Mouse (Mus musculus) cerebellum, adult 9-11 months (tissue): ENCODE data around the gene Khdc4.
A peak's percentile ranks its signal among the peaks of the same experiment; 100 is the strongest.

ENCODE experiments used
- DNase-seq: peaks from one replicate; pipeline ENCODE4 v3.0.0; 2022

Gene Khdc4

DNA sequence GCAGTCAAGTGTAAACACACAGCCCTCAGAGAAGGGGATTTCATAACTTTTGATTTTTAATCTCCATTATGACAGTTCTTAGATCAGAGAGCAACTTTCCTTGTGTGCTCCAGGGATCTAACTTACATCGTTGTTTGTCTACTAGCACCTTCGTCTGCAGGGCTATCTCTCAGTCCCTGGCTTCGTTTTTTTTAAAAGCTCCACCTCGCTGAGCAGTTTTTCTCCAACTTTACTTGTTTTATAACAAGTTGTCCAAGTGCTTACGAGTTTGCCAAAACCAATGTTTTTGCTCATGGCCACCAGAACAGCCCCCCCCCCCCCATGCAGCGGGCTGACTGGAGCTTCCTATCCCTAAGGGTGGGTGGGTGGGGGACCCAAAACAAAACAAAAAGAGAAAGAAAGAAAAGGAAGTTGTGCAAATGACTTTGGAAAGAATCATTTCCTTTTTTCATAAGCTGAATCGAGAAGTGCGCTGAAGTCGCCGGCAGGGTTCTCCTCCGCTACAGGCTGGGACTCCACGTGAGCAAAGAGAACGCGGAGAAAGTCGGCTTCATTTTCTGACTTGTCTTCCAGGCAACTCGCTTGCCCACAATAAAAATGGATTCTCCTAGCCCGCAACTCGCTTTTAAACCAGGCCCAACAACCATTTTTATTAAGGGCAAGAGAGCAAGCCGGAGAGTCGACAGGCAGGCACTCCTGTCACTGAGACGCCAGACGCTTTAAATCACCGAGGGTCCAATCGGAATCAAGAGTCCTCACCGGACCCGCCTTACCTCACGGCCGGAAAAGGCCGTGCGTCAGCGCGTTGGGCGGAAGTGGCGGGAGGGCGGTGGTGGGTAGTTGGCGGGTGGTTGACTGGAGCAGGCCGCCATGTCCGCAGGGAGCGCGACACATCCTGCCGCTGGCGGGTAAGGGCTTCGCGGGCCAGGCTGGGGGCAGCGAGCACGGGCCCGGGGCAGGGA is at the start of gene Khdc4:
TSS of gene Khdc4 (plus strand) at position 824 of the 962 bp plus-strand sequence.
- peak; percentile 97 for DNase-seq

DNA sequence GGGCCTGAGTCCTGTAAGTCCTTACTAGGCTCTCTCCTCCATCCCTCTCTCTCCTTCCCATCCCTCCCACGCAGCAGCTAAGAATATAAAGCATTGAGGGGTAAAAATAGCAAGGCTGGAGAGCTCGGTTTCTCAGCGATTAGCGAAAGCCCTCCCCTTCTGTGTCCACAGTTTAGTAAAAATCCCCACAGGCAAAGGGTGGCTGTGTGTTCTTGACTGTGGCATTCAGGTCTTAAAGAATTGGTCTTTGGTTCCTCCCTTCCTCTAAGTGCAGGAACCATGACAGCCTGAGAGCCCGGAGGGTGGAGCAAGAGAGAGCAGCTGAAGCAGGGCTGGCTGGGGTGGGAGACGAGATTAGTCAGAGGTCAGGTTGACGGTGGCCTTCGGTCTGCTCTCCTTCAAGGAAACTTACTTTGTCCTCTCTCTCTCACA is 49.0 kb upstream of the Khdc4 start:
- DNase-seq = no peak

- DNase-seq = no peak
These were observed 48.5 kb upstream of the Khdc4 start for GRCm38 (mm10) chr3:88637134-88637533.

DNA sequence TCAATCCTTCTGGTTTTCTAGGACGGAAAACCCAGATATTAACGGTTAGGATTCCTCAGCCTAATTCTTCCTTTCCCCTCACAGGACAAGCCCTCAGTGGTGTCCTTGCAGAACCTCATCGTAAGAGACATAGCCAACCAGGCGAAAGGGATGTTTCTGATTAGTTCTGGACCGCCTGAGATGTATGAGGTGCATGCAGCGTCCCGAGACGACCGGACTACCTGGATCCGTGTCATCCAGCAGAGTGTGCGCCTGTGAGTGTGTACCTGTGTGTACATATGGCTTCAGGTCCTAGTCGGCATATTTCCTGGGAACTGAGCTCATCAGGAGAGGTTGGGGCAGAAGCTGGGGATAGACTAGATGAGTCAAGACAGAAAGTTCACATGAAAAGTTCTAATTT is 46.4 kb upstream of the Khdc4 start:
- no peak for DNase-seq

DNA sequence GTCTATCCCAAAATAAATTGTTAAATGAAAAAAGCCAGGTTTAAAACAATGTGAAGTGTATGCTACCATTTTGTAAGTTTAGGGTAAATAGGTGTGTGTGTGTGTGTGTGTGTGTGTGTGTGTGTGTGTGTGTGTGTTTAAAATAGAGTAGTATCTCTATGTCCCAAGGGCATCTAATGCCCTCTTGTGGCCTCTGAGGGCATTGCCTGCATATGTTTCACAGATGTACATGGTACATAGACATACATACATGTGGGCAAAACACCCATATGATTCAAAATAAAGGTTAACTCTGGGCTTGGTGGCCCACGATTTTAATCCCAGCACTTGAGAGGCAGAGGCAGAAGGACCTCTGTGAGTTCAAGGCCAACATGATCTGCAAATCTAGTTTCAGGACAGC is 44.9 kb upstream of the Khdc4 start:
- peak; percentile 66 for DNase-seq

GRCm38 (mm10) chr3:88643078-88643477 is 42.5 kb upstream of the Khdc4 start:
- DNase-seq = no peak

GRCm38 (mm10) chr3:88645937-88646336 is 39.7 kb upstream of the Khdc4 start:
- no peak for DNase-seq

DNA sequence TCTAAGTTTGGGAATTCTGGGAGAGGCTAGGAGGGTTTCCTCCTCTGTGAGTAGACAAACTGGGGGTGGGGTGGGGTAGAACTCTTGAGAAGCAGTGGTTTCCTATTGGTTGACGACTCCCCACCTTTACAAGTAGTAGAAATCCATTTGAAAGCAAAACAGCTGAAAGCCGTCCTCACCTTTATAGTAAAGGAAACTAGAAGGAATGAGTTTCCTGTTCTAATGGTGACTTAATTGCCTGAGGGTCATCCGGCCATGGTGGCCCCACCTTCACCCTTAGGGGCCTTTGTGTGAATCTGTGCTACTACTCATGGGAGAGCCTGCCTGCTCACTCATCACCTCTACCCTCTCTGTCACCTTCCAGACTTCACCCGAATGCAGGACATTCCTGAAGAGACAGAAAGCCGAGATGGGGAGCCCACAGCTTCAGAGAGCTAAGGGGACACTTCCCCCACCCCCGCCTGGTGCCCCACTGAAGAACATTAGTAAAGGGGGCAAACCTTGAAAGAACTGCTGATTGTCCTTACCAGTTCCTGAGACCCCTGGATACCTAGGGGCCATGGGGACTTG is 39.1 kb upstream of the Khdc4 start:
- DNase-seq = no peak

DNA sequence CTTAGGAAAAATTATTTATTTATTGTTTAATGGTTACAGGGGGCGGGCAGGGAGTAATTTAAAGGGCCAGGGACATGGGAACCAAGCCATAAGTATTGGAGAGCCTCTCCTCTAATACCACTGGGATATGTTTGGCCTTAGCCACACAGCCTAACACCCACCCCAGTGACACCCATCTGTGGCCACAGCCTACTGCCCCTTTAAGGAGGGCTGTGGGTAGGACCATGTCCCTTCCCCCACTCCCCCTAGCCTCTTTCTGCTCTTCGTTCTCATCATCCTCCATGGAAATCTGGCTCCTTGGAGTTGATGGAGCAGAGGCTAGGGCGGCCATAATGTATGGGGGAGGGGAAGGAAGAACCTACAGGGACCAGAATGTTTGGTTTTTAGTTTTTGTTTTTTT is 38.5 kb upstream of the Khdc4 start:
- DNase-seq = no peak

GRCm38 (mm10) chr3:88647779-88648413 is 37.7 kb upstream of the Khdc4 start:
- no peak for DNase-seq

DNA sequence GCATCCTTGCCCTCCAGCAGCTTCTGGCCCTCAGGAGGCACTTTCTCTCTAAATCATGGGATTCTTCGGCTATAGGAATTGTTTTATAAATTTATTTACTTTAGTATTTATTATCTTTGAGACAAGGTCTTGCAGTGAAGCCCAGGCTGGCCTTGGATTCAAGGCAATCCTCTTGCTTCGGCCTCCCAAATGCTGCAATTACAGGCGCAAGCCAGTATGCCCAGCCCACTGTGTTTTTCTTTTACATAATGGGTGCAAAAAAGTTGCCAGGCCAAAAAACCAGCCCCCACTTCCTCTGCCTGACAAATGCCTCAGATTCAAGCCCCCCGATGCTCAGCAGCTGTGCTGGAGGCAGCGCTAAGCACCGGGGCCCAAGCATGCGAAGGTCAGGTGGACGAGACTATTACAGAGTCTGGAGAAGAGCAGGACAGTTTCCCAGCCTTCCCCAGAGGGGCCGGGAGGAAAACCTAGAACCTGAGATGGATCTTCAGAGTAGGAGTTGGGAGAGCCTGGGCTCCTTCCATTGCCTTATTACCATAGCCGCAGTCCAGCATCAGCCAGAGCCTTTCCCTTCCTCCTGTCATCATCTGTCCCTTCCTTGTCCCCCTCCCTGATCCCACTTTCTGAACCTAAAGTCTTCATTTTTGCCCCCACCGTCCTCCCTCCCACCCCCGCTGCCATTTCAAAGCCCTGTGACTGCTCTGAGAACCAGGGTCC is 37.0 kb upstream of the Khdc4 start:
- DNase-seq = no peak

- no peak for DNase-seq
These were observed 36.4 kb upstream of the Khdc4 start for GRCm38 (mm10) chr3:88649186-88649585.

GRCm38 (mm10) chr3:88649967-88650366 is 35.6 kb upstream of the Khdc4 start:
- DNase-seq = no peak

DNA sequence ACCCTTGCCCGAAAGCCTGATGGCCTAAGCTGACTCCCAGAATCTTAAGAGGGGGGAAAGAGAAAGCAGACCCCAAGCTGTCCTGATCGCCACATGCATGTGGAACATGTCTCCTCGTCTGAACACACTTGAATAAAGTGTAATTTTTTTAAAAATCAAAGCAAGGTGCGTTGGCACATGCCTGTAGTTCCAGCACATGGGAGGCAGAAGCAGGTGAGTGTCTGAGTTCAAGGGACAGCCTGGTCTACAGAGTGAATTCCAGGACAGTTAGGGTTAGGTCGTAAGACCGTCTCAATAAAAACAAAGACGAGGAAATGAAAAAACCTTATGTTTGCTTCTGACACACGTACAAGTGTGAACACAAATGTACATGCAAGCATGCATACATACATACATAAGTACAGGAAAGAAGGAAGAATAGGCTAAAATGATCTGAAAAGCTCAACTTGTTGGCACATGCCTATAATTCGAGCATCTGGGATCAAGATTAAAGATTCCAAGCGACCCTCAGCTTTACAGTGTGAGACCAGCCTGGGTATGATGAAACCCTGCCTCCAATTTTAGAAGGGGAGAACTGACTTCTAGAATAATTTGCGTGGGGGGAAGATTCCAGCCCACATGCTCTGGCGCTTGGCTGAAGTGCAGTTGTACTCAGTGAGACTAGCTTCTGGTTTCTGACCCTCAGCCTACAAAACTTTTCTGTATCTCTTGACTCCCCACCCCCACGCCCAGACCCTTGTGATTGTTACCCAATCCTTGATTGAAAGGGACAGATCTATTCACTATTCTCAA is 34.7 kb upstream of the Khdc4 start:
- no peak for DNase-seq

DNA sequence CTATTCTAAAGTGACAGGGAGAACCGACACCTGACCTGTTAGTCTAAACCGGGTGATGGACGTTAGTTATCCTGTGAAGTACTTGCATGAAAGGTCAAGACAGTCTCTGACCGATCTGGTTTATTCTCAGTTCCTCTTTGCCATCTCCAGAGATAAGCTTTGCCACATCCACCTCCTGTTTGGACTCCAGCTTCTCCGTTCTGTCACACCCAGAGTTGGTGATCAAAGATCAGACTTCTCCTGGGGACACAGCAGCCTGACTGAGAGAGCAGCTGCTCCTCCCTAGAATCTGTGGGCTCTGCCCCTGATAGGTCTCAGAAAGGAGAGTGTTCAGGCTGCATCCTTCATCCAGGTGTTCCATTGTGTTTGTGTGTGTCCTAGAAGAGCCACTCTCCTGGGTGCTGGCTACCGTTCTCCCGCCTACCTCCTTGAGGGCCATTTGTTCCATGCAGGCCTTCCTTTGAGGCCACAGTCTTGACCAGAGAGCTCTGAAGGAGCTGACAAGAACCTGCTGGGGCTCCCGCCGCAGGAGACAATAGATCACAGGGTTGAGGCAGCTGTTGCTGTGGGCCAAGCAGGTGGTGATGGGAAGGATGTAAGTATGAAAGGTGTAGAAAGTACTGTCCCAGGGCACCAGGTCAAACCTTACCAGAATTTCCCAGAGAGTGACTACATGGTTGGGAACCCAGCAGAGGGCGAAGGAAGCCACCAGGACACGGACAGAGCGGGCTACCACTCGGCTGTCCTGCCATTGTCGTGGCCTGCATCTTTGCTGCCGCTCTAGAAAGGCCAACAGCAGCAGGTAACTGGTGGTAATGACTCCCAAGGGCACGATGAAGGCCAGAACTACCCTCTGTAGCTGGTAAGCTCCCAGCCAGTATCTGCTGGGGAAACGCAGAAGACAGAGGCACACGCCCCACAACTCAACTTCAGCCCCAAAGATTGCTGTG is 33.7 kb upstream of the Khdc4 start:
- DNase-seq = no peak

DNA sequence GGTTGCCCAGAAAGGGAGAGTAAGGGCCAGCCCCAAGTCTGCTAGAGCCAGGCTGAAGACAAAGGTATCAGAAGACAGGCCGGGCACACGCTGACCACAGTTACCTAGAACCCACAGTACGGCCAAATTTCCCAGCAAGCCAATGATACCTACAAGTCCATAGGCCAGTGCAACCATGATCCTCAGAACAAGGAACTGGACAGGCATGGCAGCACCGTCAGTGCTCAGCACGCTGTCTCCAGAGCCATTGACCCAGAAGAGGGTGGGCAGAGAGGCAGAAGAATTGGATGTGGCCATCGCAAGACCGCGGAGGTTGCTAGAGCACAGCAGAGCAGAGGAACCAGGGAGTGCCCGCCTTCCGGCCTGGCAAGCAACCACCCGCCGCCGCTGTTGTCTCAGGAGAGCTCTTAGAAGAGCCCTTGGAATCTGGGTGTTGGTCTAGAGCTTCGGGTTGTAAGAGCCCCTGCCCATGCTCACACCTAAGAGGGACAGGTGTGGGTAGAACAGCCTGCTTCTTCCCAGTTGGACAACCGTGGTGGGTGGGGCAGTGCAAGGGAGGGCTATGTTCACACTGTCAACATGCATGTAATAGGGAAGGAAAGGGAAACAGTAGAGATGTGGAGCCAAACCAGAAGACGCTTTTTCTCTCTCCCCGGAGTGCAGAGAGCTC is 32.6 kb upstream of the Khdc4 start, which contains the start of gene Rxfp4:
TSS of gene Rxfp4 (minus strand) at position 297 of the 670 bp plus-strand sequence.
- no peak for DNase-seq

DNA sequence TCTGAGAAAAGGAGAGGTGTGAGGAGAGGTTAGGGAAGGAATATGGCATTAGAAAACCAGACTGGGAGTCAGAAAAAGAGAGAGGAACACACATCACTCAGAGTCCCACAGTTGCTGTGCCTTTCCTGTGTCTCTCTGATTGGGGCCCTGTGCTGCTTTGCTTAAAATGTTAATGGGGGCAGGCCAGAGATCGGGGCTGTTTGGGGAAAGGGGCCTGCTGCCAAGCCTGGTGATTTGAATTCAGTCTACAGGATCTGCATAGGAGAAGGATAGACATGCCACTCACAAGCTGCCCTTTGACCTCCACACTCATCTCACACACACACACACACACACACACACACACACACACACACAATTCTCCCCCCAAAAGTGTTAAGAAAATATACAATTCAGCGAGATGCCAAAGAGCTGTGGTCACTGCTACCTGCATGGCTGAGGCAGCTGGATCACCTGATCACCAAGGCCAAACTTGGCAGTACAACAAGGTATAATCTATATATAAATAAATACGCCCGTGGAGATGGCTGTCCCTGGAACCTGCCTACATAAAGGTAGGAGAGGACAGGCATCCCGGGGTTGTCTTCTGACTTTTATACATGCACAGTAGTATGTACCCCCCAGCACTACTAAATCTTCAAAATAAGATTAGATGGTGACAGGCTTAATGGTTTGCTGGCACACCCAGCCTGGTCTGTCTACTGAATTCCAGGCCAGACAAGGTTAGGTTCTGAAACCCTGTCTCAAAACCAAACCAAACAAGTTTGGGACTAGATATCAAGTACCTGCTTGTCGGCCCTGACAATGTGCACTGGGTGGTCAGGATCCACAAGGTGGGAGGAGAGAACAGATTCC is 31.9 kb upstream of the Khdc4 start:
- DNase-seq = no peak

GRCm38 (mm10) chr3:88654621-88655020 is 31.0 kb upstream of the Khdc4 start:
- no peak for DNase-seq

- DNase-seq = no peak
These were observed 30.0 kb upstream of the Khdc4 start for GRCm38 (mm10) chr3:88655619-88656018.
